8 mouse cellular contexts compared by ENCODE assay signal in genomic region chr5:35973800-35974199, GRCm38 (mm10).
DNase-seq lines count a peak whose midpoint lies in the region; ATAC-seq and TF ChIP-seq lines count a peak whose summit lies in the region.

No protein-coding gene starts in this region.

- H3K27ac ChIP-seq in liver, adult 2 months (replicated peaks; ENCODE audit: insufficient read depth, low read depth, low read length) = no peak overlapping the region
- peak overlapping the region; percentile 87 for H3K27ac ChIP-seq in stomach, embryonic 14.5 days (ENCODE audit: low read length)
- no peak overlapping the region for H3K27ac ChIP-seq in hindbrain, embryonic 14.5 days

- H3K9me3 ChIP-seq in stomach, embryonic 14.5 days (ENCODE audit: control insufficient read depth, low read depth, low read length) = no peaks in the 10 kb centered on the region
- no peaks in the 10 kb centered on the region for H3K9me3 ChIP-seq in hindbrain, embryonic 14.5 days (ENCODE audit: control insufficient read depth, low read length)

- peak; percentile 54 for ATAC-seq in common myeloid progenitor, adult 5-6 weeks (replicated peaks; ENCODE audit: low read depth, poor library complexity, severe bottlenecking)
- ATAC-seq in stomach, embryonic 14.5 days (ENCODE audit: insufficient number of reproducible peaks, insufficient read depth, low FRiP score, low read depth) = peak; percentile 51
- no peak for ATAC-seq in hindbrain, embryonic 14.5 days (ENCODE audit: low FRiP score)

- no peak overlapping the region for H3K9ac ChIP-seq in liver, adult 2 months (ENCODE audit: low read depth, low read length)
- H3K9ac ChIP-seq in stomach, embryonic 14.5 days (replicated peaks; ENCODE audit: low read depth, low read length) = no peak overlapping the region
- no peak overlapping the region for H3K9ac ChIP-seq in hindbrain, embryonic 14.5 days

- no peaks in the 10 kb centered on the region for H3K36me3 ChIP-seq in liver, adult 2 months (ENCODE audit: control insufficient read depth, insufficient read depth, low read length)
- H3K36me3 ChIP-seq in stomach, embryonic 14.5 days (ENCODE audit: control insufficient read depth, insufficient read depth, low read length) = peaks cover 23% of the 10 kb centered on the region
- peaks cover 78% of the 10 kb centered on the region for H3K36me3 ChIP-seq in hindbrain, embryonic 14.5 days (replicated peaks; ENCODE audit: control insufficient read depth, insufficient read depth)

- H3K4me1 ChIP-seq in liver, adult 2 months (ENCODE audit: control insufficient read depth, insufficient read depth, low read length) = no peaks in the 10 kb centered on the region
- H3K4me1 ChIP-seq in stomach, embryonic 14.5 days (ENCODE audit: control insufficient read depth, insufficient read depth, low read length) = peaks cover 42% of the 10 kb centered on the region
- 0 out of 2 replicates have a peak, but pooled peaks cover 7% of the 10 kb centered on the region for H3K4me1 ChIP-seq in hindbrain, embryonic 14.5 days (replicated peaks; ENCODE audit: control insufficient read depth, insufficient read depth, low read length)

- 72% methylated on average over 12 of the region's 12 CpGs for WGBS in liver, adult 2 months
- WGBS in stomach, embryonic 14.5 days = 24% methylated on average over 12 of the region's 12 CpGs
- WGBS in hindbrain, embryonic 14.5 days = 83% methylated on average over 12 of the region's 12 CpGs

- H3K4me2 ChIP-seq in stomach, embryonic 14.5 days (replicated peaks; ENCODE audit: low read depth, low read length) = no peak overlapping the region
- no peak overlapping the region for H3K4me2 ChIP-seq in hindbrain, embryonic 14.5 days (replicated peaks)

- intact Hi-C loops in left cerebral cortex, postnatal 14 days (cut with DNase I) = loop anchor here (2.0 kb wide), 1 partner anchor 85 kb away; no protein-coding TSS in a partner anchor
- intact Hi-C loops in heart, postnatal 25 days (cut with DNase I) = no loop called here

- no peak for TF ChIP-seq POLR2A in liver, adult 2 months (IDR thresholded peaks at IDR 0.05; ENCODE audit: extremely low read depth, insufficient read depth, low read length)

- TF ChIP-seq CTCF in liver, adult 2 months (IDR thresholded peaks at IDR 0.05; ENCODE audit: low read depth, low read length) = no peak

- no peaks in the 10 kb centered on the region for H3K79me2 ChIP-seq in liver, adult 2 months (ENCODE audit: control insufficient read depth, insufficient read depth, low read length)

- no peak overlapping the region for H3K4me3 ChIP-seq in liver, adult 2 months (ENCODE audit: insufficient read depth, low read depth, low read length)
- H3K4me3 ChIP-seq in stomach, embryonic 14.5 days (ENCODE audit: low read depth, low read length) = no peak overlapping the region
- H3K4me3 ChIP-seq in hindbrain, embryonic 14.5 days (replicated peaks; ENCODE audit: low read length) = no peak overlapping the region

- DNase-seq in left cerebral cortex, postnatal 14 days (ENCODE audit: low spot score in 2 of 2) = peak; percentile 61 to 65
- no peak for DNase-seq in left cerebral cortex, adult 11 months (ENCODE audit: low spot score)
- DNase-seq in heart, postnatal 25 days (ENCODE audit: low spot score) = peak; percentile 74
- peak; percentile 22 for DNase-seq in liver, adult 2 months (ENCODE audit: extremely low read depth, low read depth, low spot score)
- DNase-seq in hindbrain, embryonic 14.5 days (ENCODE audit: low spot score) = no peak
- no peak for DNase-seq in neural tube, embryonic 10.5 days (ENCODE audit: extremely low spot score, low spot score)

- H3K27me3 ChIP-seq in liver, adult 2 months (ENCODE audit: control insufficient read depth, insufficient read depth, low read length) = no peaks in the 10 kb centered on the region
- H3K27me3 ChIP-seq in stomach, embryonic 14.5 days (ENCODE audit: control insufficient read depth, insufficient read depth, low read length) = no peaks in the 10 kb centered on the region
- H3K27me3 ChIP-seq in hindbrain, embryonic 14.5 days (ENCODE audit: control insufficient read depth, insufficient read depth, low read length) = no peaks in the 10 kb centered on the region

Comparison
In these comparisons a context has a peak if more than half of its experiments do, and no peak if none do; other contexts are left out.
1. DNase-seq: peak in left cerebral cortex, postnatal 14 days (2 of 2), heart, postnatal 25 days (single experiment) and liver, adult 2 months (single experiment); none in left cerebral cortex, adult 11 months (single experiment), hindbrain, embryonic 14.5 days (single experiment) and neural tube, embryonic 10.5 days (single experiment).